Mouse (Mus musculus) kidney, adult 2 months (tissue): ENCODE measurements around the gene Slc25a25.

Source experiments
- CTCF ChIP-seq: fragments of 200-500 bp; conservative IDR thresholded peaks from 2 replicates; pipeline ENCODE4 v1.5.1; 2011; ENCODE audit warnings: low read depth, mild to moderate bottlenecking, control low read depth, low read length, moderate library complexity, mixed read lengths; ENCODE audit not compliant: insufficient read depth, insufficient read length
- POLR2A ChIP-seq: fragments of 200-500 bp; IDR thresholded peaks from one replicate; pipeline ENCODE4 v1.6.1; 2011; ENCODE audit warnings: low read depth, low read length, control low read depth

GRCm38 (mm10) chr2:32452441-32452971 is 1.3 kb upstream of the Slc25a25 start:
- TF ChIP-seq CTCF, result no peak
- no peak for TF ChIP-seq POLR2A
